In the genomic region with DNA sequence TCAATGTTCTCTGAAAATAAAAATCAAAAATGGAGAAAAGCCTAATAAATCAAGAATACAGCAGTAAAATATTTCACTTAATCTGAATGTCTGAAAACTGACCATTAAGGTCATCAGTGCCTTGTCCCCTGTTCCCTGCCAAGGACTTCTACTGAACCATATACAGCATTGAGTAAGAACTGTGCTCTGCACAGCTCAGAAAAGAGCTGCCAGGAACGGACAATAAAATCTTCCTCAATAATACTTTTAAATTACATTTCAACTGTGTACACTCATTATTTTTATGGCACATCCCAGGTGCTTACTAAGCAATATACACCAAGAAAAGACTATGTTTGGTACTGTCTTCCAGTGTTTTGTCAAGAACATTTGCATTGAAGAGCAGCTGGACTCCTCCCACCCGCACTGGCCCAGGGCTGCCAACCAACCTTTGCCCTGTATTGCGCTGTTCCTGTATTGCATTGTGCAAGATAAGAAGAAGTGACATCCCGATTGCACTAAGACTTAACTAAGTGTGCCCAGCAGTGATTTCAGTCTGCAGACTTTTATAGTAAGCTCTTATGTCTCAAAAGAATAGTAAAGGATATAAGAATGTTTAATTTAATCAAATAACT, we compare ENCODE assay signal across 14 mouse cellular contexts. TPM values are rescaled to one million over a fixed set of nuclear protein-coding genes. Genes with fewer than 3 reads are reported as not detected.
DNase-seq lines count a peak whose midpoint lies in the region; ATAC-seq and TF ChIP-seq lines count a peak whose summit lies in the region.
"Had no signal": no experiment of that assay in that cellular context is flagged by ENCODE, and none has a peak within 500 bp of the region (broad histone marks: within the 10 kb centered on the region; RNA-seq: fewer than 3 reads in every experiment).

No protein-coding gene starts in this region.

- H3K27ac ChIP-seq in lung, postnatal 0 days (ENCODE audit: low read length) = no peak overlapping the region
- H3K27ac ChIP-seq in liver, embryonic 14.5 days = no peak overlapping the region
- H3K27ac ChIP-seq in stomach, embryonic 16.5 days (ENCODE audit: low read length) = no peak overlapping the region
- H3K27ac ChIP-seq: kidney, postnatal 0 days had no signal

- no peak overlapping the region for H3K4me3 ChIP-seq in lung, postnatal 0 days (ENCODE audit: low read depth, low read length)
- no peak overlapping the region for H3K4me3 ChIP-seq in liver, embryonic 14.5 days (ENCODE audit: insufficient read depth in 1 of 2, low read depth in 2 of 2, low read length in 2 of 2)
- H3K4me3 ChIP-seq in stomach, embryonic 16.5 days (replicated peaks; ENCODE audit: low read length) = no peak overlapping the region
- H3K4me3 ChIP-seq: myocyte had no signal

- no peak overlapping the region for H3K9ac ChIP-seq in lung, postnatal 0 days (replicated peaks; ENCODE audit: low read depth)
- no peak overlapping the region for H3K9ac ChIP-seq in liver, embryonic 14.5 days (replicated peaks)
- no peak overlapping the region for H3K9ac ChIP-seq in stomach, embryonic 16.5 days (ENCODE audit: low read length)

- TF ChIP-seq EP300 in lung, postnatal 0 days (IDR thresholded peaks at IDR 0.05) = peak; percentile 47; the same call in 1 of the 2 replicates
- no peak for TF ChIP-seq EP300 in liver, embryonic 14.5 days (IDR thresholded peaks at IDR 0.05; ENCODE audit: low read depth)

- peak; percentile 61 for DNase-seq in adrenal gland, postnatal 10 days
- no peak for DNase-seq in adrenal gland, adult 8-10 months
- peak; percentile 82 for DNase-seq in lung, postnatal 0 days (ENCODE audit: low spot score)
- DNase-seq in lung, postnatal 10 days = no peak
- DNase-seq in liver, embryonic 14.5 days (ENCODE audit: low read depth in 3 of 3, low spot score in 3 of 3) = peak in 2 of 3 experiments; percentile 20 to 30
- no peak for DNase-seq in right cerebral cortex, postnatal 10 days (ENCODE audit: low spot score in 2 of 2)
- no peak for DNase-seq in thymus, adult 18-20 months
- DNase-seq: cerebellum, adult 11 months; thymus, adult 2 months had no signal

- H3K4me1 ChIP-seq in lung, postnatal 0 days (ENCODE audit: insufficient read depth, low read depth, low read length) = no peaks in the 10 kb centered on the region
- H3K4me1 ChIP-seq in liver, embryonic 14.5 days (replicated peaks; ENCODE audit: control insufficient read depth in 2 of 2, insufficient read depth in 2 of 2, low read length in 1 of 2) = peaks cover 0 to 3% of the 10 kb centered on the region in 2 experiments; a peak in 2 of 4 replicates
- H3K4me1 ChIP-seq in stomach, embryonic 16.5 days (ENCODE audit: control insufficient read depth, insufficient read depth, low read length) = peaks cover 6% of the 10 kb centered on the region

- ATAC-seq in lung, postnatal 0 days = peak; percentile 82
- ATAC-seq in liver, embryonic 14.5 days (ENCODE audit: insufficient read depth) = peak; percentile 71; the same call in 1 of the 2 replicates
- ATAC-seq in stomach, embryonic 16.5 days (ENCODE audit: insufficient read depth, low FRiP score) = peak; percentile 81; the same call in 1 of the 2 replicates

- no peak for TF ChIP-seq CTCF in lung, postnatal 0 days (IDR thresholded peaks at IDR 0.05)
- no peak for TF ChIP-seq CTCF in liver, embryonic 14.5 days (IDR thresholded peaks at IDR 0.05; ENCODE audit: low read depth)

- WGBS in lung, postnatal 0 days = 50% methylated on average over 4 of the region's 4 CpGs
- 59% methylated on average over 4 of the region's 4 CpGs for WGBS in liver, embryonic 14.5 days (ENCODE audit: insufficient replicate concordance)
- 58% methylated on average over 4 of the region's 4 CpGs for WGBS in stomach, embryonic 16.5 days

- no peak overlapping the region for H3K4me2 ChIP-seq in lung, postnatal 0 days (replicated peaks; ENCODE audit: low read depth, low read length)
- H3K4me2 ChIP-seq in liver, embryonic 14.5 days (ENCODE audit: low read depth) = no peak overlapping the region
- H3K4me2 ChIP-seq in stomach, embryonic 16.5 days (ENCODE audit: low read depth, low read length) = no peak overlapping the region

- no peaks in the 10 kb centered on the region for H3K36me3 ChIP-seq in lung, postnatal 0 days (ENCODE audit: insufficient read depth, low read length)
- H3K36me3 ChIP-seq in liver, embryonic 14.5 days (replicated peaks; ENCODE audit: control insufficient read depth, insufficient read depth, low read depth) = peaks cover 54% of the 10 kb centered on the region
- no peaks in the 10 kb centered on the region for H3K36me3 ChIP-seq in stomach, embryonic 16.5 days (ENCODE audit: control insufficient read depth, insufficient read depth, low read length)

- no peaks in the 10 kb centered on the region for H3K27me3 ChIP-seq in lung, postnatal 0 days (replicated peaks; ENCODE audit: insufficient read depth, low read length)
- H3K27me3 ChIP-seq in liver, embryonic 14.5 days (ENCODE audit: control insufficient read depth, insufficient read depth, low read length) = no peaks in the 10 kb centered on the region
- no peaks in the 10 kb centered on the region for H3K27me3 ChIP-seq in stomach, embryonic 16.5 days (ENCODE audit: control insufficient read depth, insufficient read depth, low read length)

- no peaks in the 10 kb centered on the region for H3K9me3 ChIP-seq in lung, postnatal 0 days (ENCODE audit: low read length)
- H3K9me3 ChIP-seq in liver, embryonic 14.5 days (ENCODE audit: control insufficient read depth, low read length) = no peaks in the 10 kb centered on the region
- H3K9me3 ChIP-seq in stomach, embryonic 16.5 days (replicated peaks; ENCODE audit: control insufficient read depth, low read length) = no peaks in the 10 kb centered on the region
- H3K9me3 ChIP-seq: G1E had no signal

RNA-seq across cellular contexts. Expression of gene Mfsd4b1, which starts 52.4 kb away (rescaled TPM):
- total RNA-seq in adrenal gland, postnatal 10 days (2021) = 1 to 10 TPM; 6.4 to 7.4 TPM
- 1 to 10 TPM in 2 of 4 experiments, under 1 TPM in 2; 0.65 to 1.3 (median 1.1) TPM for total RNA-seq in adrenal gland, adult 8-10 months (2022)
- 0.46 and 0.69 TPM in 2 replicates for polyA plus RNA-seq in lung, postnatal 0 days (2015; fragmentation: Nextera tagmentation; extraction: Ambion mirVana)
- polyA plus RNA-seq in liver, embryonic 14.5 days (2012; rRNA removed) = 0.22 and 0.41 TPM in 2 replicates
- 0.34 and 0.60 TPM in 2 replicates for polyA plus RNA-seq in liver, embryonic 14.5 days (2014; fragmentation: Nextera tagmentation; extraction: Ambion mirVana)
- polyA plus RNA-seq in stomach, embryonic 16.5 days (2015; fragmentation: Nextera tagmentation; extraction: Ambion mirVana) = 0.17 and 0.21 TPM in 2 replicates
- total RNA-seq: hematopoietic stem cell, adult 5-6 weeks had no signal
- polyA plus RNA-seq: G1E had no signal

Comparison
In these comparisons a context has a peak if more than half of its experiments do, and no peak if none do; other contexts are left out.
1. DNase-seq: peak in adrenal gland, postnatal 10 days (single experiment), lung, postnatal 0 days (single experiment) and liver, embryonic 14.5 days (2 of 3); none in adrenal gland, adult 8-10 months (single experiment), lung, postnatal 10 days (single experiment), right cerebral cortex, postnatal 10 days (0 of 2) and thymus, adult 18-20 months (0 of 2).
2. Peak in every context shown above with its lines, with median percentiles within 50 percentile points of each other: ATAC-seq.